Mouse (Mus musculus): ENCODE results near the gene Il3. TPM values are rescaled to one million over a fixed set of nuclear protein-coding genes. Genes with fewer than 3 reads are reported as not detected.

The Il3 gene
- not detected for polyA plus RNA-seq (2014; fragmentation: Illumina TruSeq; extraction: RNeasy Lipid Tissue Mini Kit (QIAGEN cat#74804); ENCODE audit: low read depth, low replicate concordance)

GRCm38 (mm10) chr11:54267177-54267576 is at the start of gene Il3:
Il3 (minus strand) TSS chr11:54267277.

GRCm38 (mm10) chr11:54303728-54304470 is 36.8 kb upstream of the Il3 start, which contains the start of gene Acsl6:
Acsl6 (plus strand) TSS chr11:54303798.

DNA sequence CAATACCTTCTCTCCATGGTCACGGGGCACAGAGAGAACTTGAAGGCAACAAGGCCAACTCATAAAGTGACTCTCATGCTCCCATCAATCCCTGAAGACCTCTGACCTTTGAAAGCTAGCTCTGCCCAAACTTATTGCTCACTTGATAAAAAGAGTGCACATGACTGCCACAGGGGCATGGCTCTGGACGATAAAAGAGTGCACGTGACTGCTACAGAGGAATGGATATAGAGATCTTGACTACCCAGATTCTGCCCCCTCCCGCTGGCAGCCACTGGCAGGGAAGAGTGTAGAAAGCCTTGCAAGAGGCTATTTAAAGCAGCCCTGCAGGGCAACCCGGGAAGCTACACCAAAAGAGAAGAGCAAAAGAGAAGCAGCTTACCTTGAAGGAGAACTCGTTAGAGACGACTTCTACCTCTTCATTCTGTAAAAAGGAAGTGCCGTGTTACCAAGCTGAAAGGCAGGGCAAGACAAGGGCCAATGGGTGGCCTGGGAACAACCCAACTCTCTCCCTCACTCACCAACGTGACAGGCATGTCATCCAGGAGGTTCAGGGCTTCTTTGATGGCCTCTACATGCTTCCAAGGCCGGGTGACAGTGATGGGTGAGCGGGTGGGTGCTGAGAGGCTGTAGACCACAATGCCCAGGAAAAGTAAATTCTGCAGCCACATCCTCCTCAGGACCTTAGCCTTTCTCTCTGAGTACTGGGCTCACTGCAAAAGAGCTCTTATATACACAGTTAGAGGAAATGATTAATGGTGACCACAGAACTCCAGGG is 17.9 kb downstream of the Il3 start, which contains the start of gene Csf2:
Gene Csf2, minus strand, starts transcription at position 728 of the 778 bp plus-strand sequence.

Other genes starting within 250 kb of the Il3 start
- gene Slc22a4, start 239.2 kb downstream of the Il3 start, polyA plus RNA-seq (2014; fragmentation: Illumina TruSeq; extraction: RNeasy Lipid Tissue Mini Kit (QIAGEN cat#74804); ENCODE audit: low read depth, low replicate concordance) = 28.3 TPM
- 0.53 TPM for gene Pdlim4, start 198.3 kb downstream of the Il3 start, polyA plus RNA-seq (2014; fragmentation: Illumina TruSeq; extraction: RNeasy Lipid Tissue Mini Kit (QIAGEN cat#74804); ENCODE audit: low read depth, low replicate concordance)
- gene P4ha2, start 167.2 kb downstream of the Il3 start, polyA plus RNA-seq (2014; fragmentation: Illumina TruSeq; extraction: RNeasy Lipid Tissue Mini Kit (QIAGEN cat#74804); ENCODE audit: low read depth, low replicate concordance) = 3.1 TPM
- gene Csf2, start 17.6 kb downstream of the Il3 start, polyA plus RNA-seq (2014; fragmentation: Illumina TruSeq; extraction: RNeasy Lipid Tissue Mini Kit (QIAGEN cat#74804); ENCODE audit: low read depth, low replicate concordance) = not detected
- 0.32 TPM for gene Acsl6, start 36.5 kb upstream of the Il3 start, polyA plus RNA-seq (2014; fragmentation: Illumina TruSeq; extraction: RNeasy Lipid Tissue Mini Kit (QIAGEN cat#74804); ENCODE audit: low read depth, low replicate concordance)
- gene Meikin, start 103.4 kb upstream of the Il3 start, polyA plus RNA-seq (2014; fragmentation: Illumina TruSeq; extraction: RNeasy Lipid Tissue Mini Kit (QIAGEN cat#74804); ENCODE audit: low read depth, low replicate concordance) = not detected
- 79.8 TPM for gene Fnip1, start 170.9 kb upstream of the Il3 start, polyA plus RNA-seq (2014; fragmentation: Illumina TruSeq; extraction: RNeasy Lipid Tissue Mini Kit (QIAGEN cat#74804); ENCODE audit: low read depth, low replicate concordance)

All from kidney, adult 10 weeks (tissue).